Mouse (Mus musculus) intestine, embryonic 14.5 days (tissue): Measurements from ENCODE around the gene Lce1g. TPM values are rescaled to one million over a fixed set of nuclear protein-coding genes. Genes with fewer than 3 reads are reported as not detected.

ENCODE experiments used
- ATAC-seq: fragments of 200-750 bp; cut with Nextera tagmentation; replicated peaks from 2 replicates; pipeline ENCODE4 v1.8.0; 2017; ENCODE audit warnings: low read depth, moderate number of reproducible peaks, moderate TSS enrichment, moderate library complexity; ENCODE audit not compliant: low FRiP score, low TSS enrichment
- DNase-seq: peaks from one replicate; pipeline ENCODE4 v3.0.0-alpha.2; 2018; ENCODE audit warnings: low spot score
- H3K27ac ChIP-seq: fragments of 300-500 bp; sonication (generic); 2 replicates; pipeline ENCODE4 v1.5.1; 2014; ENCODE audit warnings: low read depth, mild to moderate bottlenecking, control low read depth
- H3K27me3 ChIP-seq: fragments of 300-500 bp; sonication (generic); replicated peaks from 2 replicates; pipeline ENCODE4 v1.6.1; 2014; ENCODE audit warnings: low read length, control low read depth; ENCODE audit not compliant: control insufficient read depth, insufficient read depth
- H3K36me3 ChIP-seq: fragments of 300-500 bp; sonication (generic); 2 replicates; pipeline ENCODE4 v1.6.1; 2014; ENCODE audit warnings: low read length, control low read depth; ENCODE audit not compliant: control insufficient read depth, insufficient read depth
- H3K4me1 ChIP-seq: fragments of 300-500 bp; sonication (generic); replicated peaks from 2 replicates; pipeline ENCODE4 v1.6.1; 2014; ENCODE audit warnings: low read length, control low read depth, mixed read lengths; ENCODE audit not compliant: control insufficient read depth, insufficient read depth
- H3K4me2 ChIP-seq: fragments of 300-500 bp; sonication (generic); 2 replicates; pipeline ENCODE4 v1.6.1; 2014; ENCODE audit warnings: low read length
- H3K4me3 ChIP-seq: fragments of 300-500 bp; sonication (generic); 2 replicates; pipeline ENCODE4 v1.5.1; 2014; ENCODE audit warnings: low read depth, low read length, control low read depth, mixed read lengths
- H3K9ac ChIP-seq: fragments of 300-500 bp; sonication (generic); 2 replicates; pipeline ENCODE4 v1.6.1; 2014; ENCODE audit warnings: mild to moderate bottlenecking, low read length
- H3K9me3 ChIP-seq: fragments of 300-500 bp; sonication (generic); 2 replicates; pipeline ENCODE4 v1.6.1; 2016; ENCODE audit warnings: low read length, control low read depth; ENCODE audit not compliant: control insufficient read depth
- WGBS: fragments of 180-500 bp; shearing (Covaris S2); extraction: QIAGEN DNeasy Blood & Tissue Kit; methylation state at CpG from one replicate; pipeline ENCODE4 v1.1.7; 2014; 5-methylcytosine and 5-hydroxymethylcytosine counted together
- polyA plus RNA-seq: library from polyadenylated mRNA; unstranded; fragments of >200 nt; fragmentation: Nextera tagmentation; extraction: Ambion mirVana; gene quantifications from 2 replicates; pipeline ENCODE4 v1.2.1, GENCODE M21; 2014

The Lce1g gene
- polyA plus RNA-seq, 1 experiment from 2014 or later = not detected

- no peaks in the 10 kb centered on the region for H3K9me3 ChIP-seq
- H3K4me2 ChIP-seq = no peak overlapping the region
- H3K27me3 ChIP-seq = no peaks in the 10 kb centered on the region
- H3K36me3 ChIP-seq = no peaks in the 10 kb centered on the region
- no peak overlapping the region for H3K9ac ChIP-seq
- no peak overlapping the region for H3K27ac ChIP-seq
- ATAC-seq (no peak), DNase-seq (no peak)
- no peak overlapping the region for H3K4me3 ChIP-seq
- no peaks in the 10 kb centered on the region for H3K4me1 ChIP-seq
Measured at GRCm38 (mm10) chr3:92715122-92715521, 37.0 kb downstream of the Lce1g start.

GRCm38 (mm10) chr3:92708974-92709373 is 43.2 kb downstream of the Lce1g start, which contains the start of gene Lce1e:
Gene Lce1e (minus strand): TSS chr3:92709074.
- WGBS = 89% methylated on average over 2 of the region's 2 CpGs
- H3K4me1 ChIP-seq = no peaks in the 10 kb centered on the region
- H3K9me3 ChIP-seq = no peaks in the 10 kb centered on the region
- H3K36me3 ChIP-seq = no peaks in the 10 kb centered on the region
- no peak within 1 kb of the TSS for H3K4me3 ChIP-seq
- no peak within 1 kb of the TSS for H3K9ac ChIP-seq
- no peak within 1 kb of the TSS for H3K4me2 ChIP-seq
- DNase-seq = no peak
- no peak for ATAC-seq
- H3K27me3 ChIP-seq = no peaks in the 10 kb centered on the region
- no peak within 1 kb of the TSS for H3K27ac ChIP-seq

Other genes with a start within 250 kb of the Lce1g start
- gene 2310046K23Rik, start 217.8 kb downstream of the Lce1g start, polyA plus RNA-seq = not detected in 2 replicates
- 0.27 TPM in 1 of 2 replicates, not detected in the other for gene Ivl, start 178.6 kb downstream of the Lce1g start, polyA plus RNA-seq
- not detected in 2 replicates for gene Smcp, start 163.3 kb downstream of the Lce1g start, polyA plus RNA-seq
- not detected in 2 replicates for gene 2210017I01Rik, start 144.8 kb downstream of the Lce1g start, polyA plus RNA-seq
- gene Lce6a, start 130.7 kb downstream of the Lce1g start, polyA plus RNA-seq = not detected in 2 replicates
- not detected in 2 replicates for gene Lce1a1, start 104.0 kb downstream of the Lce1g start, polyA plus RNA-seq
- gene Lce1b, start 95.4 kb downstream of the Lce1g start, polyA plus RNA-seq = not detected in 2 replicates
- not detected in 2 replicates for gene Lce1a2, start 82.0 kb downstream of the Lce1g start, polyA plus RNA-seq
- not detected in 2 replicates for gene Lce1c, start 73.1 kb downstream of the Lce1g start, polyA plus RNA-seq
- gene Lce1d, start 65.1 kb downstream of the Lce1g start, polyA plus RNA-seq = not detected in 2 replicates
- not detected in 2 replicates for gene Lce1e, start 43.3 kb downstream of the Lce1g start, polyA plus RNA-seq
- not detected in 2 replicates for gene Lce1f, start 32.0 kb downstream of the Lce1g start, polyA plus RNA-seq
- not detected in 2 replicates for gene Gm38119, start 13.2 kb downstream of the Lce1g start, polyA plus RNA-seq
- gene Lce1h, start 12.7 kb upstream of the Lce1g start, polyA plus RNA-seq = not detected in 2 replicates
- gene Lce1i, start 26.6 kb upstream of the Lce1g start, polyA plus RNA-seq = not detected in 2 replicates
- not detected in 2 replicates for gene Lce1j, start 38.2 kb upstream of the Lce1g start, polyA plus RNA-seq
- not detected in 2 replicates for gene Lce1k, start 55.6 kb upstream of the Lce1g start, polyA plus RNA-seq
- gene Kprp, start 74.9 kb upstream of the Lce1g start, polyA plus RNA-seq = not detected in 2 replicates
- not detected in 2 replicates for gene Lce1l, start 98.9 kb upstream of the Lce1g start, polyA plus RNA-seq
- gene 2310050C09Rik, start 117.9 kb upstream of the Lce1g start, polyA plus RNA-seq = not detected in 2 replicates
- gene Lce3a, start 173.9 kb upstream of the Lce1g start, polyA plus RNA-seq = not detected in 2 replicates
- gene Lce3b, start 180.6 kb upstream of the Lce1g start, polyA plus RNA-seq = not detected in 2 replicates
- 0.35 TPM in 1 of 2 replicates, not detected in the other for gene Lce3c, start 192.1 kb upstream of the Lce1g start, polyA plus RNA-seq
- gene Lce3d, start 205.1 kb upstream of the Lce1g start, polyA plus RNA-seq = not detected in 2 replicates
- gene Lce3e, start 214.7 kb upstream of the Lce1g start, polyA plus RNA-seq = not detected in 2 replicates
- gene Lce3f, start 239.9 kb upstream of the Lce1g start, polyA plus RNA-seq = not detected in 2 replicates